Mouse (Mus musculus) natural killer cell, adult 2 months (primary cell): Measurements from ENCODE around the gene Pou2f3.

Experiments
- DNase-seq, 2 experiments: peaks; one replicate each; pipeline ENCODE4 v3.0.0; 2022; ENCODE audit warnings: low spot score in 2 of 2

The Pou2f3 gene

GRCm38 (mm10) chr9:43078711-43079110 lies 131.5 kb downstream of the Pou2f3 start:
- no peak for DNase-seq

- DNase-seq: no peak
Measured at GRCm38 (mm10) chr9:43076163-43076562, 134.0 kb downstream of the Pou2f3 start.

- no peak for DNase-seq
Measured at GRCm38 (mm10) chr9:43074611-43075010, 135.6 kb downstream of the Pou2f3 start.
